Mouse (Mus musculus) layer of hippocampus, adult 9-10 months (tissue): ENCODE data around the gene Elmod3.
A peak's percentile ranks its signal among the peaks of the same experiment; 100 is the strongest.

Experiments
- DNase-seq: peaks from one replicate; pipeline ENCODE4 v3.0.0; 2022; ENCODE audit warnings: low spot score

Elmod3 gene

DNA sequence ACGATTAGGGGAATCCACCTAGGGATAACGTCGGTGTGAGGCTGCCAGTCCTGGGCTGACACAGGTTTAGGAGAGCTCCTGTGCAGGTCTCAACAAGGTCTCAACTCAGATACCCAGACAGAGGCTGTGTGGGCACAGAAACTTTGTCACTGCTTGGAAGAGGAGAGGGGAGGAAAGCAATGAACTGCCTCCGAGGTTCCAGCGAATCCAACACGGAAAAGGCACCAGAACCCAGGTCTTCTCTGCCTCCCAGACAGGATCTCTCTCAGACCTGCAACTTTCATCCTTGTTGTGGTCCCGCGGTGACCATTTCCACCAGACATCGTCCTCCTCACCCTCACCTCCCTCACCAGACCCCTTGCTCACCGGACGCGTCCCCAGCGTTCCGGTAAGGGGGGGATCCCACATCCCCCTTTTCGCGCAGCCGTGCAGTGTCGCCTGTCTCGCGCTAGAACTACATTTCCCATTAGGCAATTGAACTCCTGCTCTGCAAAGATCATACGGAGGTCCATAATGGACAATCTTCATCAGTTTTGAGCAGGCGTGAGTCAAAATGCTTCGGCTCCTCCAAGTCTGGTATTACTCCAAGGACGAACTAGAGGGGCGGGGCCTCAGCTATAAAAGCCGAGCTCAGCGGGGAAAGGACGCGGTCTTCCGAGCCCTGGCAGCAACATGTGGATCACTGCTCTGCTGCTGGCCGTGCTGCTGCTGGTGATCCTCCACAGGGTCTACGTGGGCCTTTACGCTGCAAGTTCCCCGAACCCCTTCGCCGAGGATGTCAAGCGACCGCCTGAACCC lies at the start of gene Elmod3, which contains the start of gene Retsat:
Elmod3 (minus strand) TSS at position 458 of the 798 bp plus-strand sequence.
Retsat (plus strand) TSS at position 520 of the 798 bp plus-strand sequence.
- peak; percentile 96 for DNase-seq

DNA sequence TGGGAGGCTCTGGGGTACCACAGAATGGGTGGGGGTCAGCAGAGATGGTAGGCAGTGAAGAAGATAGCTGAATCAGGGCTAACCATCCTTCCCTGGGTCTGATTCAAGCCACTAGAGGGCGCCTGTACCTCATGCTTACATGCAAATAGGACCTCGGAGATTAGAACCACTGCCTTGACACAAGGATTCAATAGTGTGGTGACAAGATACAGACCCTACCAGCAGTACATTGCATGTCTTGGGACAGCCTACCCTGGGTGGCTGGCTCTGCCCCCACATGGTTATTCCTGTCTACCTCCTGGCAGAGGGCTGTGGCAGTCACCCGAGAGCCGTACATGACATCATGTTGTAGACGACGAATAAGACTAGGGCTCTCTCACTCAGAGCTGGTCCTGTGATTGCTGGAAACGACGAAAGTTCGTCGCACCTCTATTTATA lies 49.2 kb upstream of the Elmod3 start:
- peak; percentile 70 for DNase-seq

DNA sequence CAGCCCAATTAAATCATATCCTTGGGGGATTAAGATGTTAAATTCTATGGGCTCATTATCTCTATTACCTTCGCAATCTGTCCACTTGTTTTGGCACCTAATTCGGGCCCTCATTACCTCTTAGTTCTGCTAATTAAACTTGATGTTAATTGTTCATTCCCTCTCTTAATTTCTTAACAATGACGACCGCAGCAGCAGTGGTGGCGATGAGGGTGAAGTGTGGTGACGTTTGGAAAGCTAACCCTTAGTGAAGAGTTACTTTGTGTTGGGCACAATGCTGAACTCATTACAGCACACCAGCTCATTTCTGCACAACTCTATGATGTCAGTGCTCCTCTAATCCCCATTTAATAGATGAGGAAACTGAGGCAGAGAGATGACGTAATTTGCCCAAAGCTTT lies 47.2 kb upstream of the Elmod3 start:
- no peak for DNase-seq

DNA sequence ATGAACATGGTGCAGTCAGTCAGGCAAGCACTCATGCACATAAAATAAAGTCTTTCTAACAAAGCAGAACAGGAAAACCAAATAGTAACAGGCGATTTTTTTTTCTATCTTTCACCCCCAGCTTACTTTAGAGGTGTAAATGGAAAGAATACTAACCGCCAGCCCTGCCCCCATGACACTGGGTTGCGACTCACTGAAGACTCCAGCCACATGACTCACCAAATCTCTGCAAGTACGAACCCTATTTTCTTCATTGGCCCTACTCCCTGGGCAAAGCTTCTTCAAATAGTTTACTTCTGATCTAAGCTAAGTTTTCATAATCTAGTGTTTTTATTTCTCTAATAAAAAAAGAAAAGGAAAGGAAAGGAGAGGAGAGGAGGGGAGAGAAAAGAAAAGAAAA lies 46.4 kb upstream of the Elmod3 start:
- no peak for DNase-seq

DNA sequence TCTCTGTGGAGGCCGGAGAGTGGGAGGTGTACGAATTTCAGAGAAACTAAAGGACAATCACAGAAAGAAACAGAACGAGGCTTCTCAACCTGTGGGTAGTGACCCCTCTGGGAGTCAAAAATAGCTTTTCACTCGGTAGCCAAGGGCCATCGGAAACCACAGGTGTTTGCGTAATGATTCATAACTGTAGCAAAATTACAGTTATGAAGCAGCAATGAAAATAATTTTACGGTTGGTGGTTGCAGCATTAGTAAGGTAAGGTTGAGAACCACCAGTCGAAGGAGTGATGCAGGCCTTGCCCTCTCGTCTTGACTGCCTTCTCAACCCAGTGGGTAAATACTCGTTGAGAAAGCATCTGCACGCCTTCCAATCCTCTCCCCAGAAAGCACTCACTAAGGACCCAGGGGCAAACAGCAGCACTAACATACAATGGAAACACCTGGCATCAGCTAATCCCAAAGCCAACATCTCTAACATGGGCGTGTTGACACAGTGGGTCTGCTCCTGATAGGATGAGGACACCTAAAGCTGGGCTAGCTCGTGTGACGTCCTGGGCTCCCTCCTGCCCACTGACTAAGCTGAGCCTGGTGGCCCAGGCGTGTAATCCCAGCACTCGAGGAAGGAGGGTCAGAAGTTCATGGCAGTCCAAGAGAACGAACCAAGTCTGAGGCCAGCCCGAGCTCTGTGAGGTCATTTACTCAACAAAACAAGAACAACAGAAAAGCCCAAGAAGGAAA lies 43.2 kb upstream of the Elmod3 start:
- DNase-seq: no peak

DNA sequence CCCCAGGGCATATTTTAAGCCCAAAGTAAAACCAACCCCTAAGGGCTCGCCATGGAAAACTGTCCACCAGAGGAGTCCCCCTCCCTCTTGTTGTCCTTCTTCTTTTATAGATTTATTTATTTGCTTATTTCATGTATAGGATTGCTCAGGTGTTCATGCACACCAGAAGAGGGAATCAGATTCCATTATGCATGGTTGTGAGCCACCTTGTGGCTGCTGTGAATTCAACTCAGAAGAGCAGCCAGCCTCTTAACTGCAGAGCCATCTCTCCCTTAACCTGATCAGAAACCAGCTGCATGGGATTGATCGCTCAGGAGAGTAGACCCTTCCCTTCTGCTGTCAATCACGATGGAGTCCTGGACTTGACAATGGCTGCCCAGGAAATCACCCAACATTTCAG lies 38.7 kb upstream of the Elmod3 start:
- no peak for DNase-seq

DNA sequence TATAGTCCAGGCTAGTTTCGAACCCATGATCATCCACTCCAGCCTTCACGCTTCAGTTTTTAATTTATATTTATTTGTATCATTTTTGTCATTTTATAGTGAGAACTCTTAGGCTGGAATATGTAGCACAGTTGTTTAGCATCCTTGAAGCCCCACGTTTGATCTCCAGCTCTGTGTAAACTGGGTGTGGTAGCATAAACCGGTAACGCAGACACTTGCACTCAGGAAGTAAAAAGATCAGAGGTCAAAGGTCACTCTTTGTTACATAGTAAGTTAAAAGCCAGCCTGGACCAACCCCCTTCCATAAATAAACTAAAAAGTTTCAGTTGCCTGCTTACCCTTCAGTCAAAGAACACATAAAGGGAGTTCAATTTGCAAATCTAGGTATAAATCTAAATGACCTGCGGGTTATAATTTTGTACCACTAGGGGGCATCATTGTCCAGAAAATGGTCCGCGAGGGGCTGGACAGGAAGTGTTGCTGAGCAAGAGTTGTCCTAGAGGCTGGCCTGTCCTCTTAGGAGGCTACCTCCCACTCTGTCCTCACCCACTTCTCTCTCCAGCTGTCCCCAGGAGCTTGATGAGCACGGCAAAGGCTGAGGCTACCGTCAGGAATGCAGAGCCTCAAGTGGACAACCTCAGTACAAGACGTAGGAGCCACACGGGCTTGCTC lies 37.7 kb upstream of the Elmod3 start:
- DNase-seq: peak; percentile 48

DNA sequence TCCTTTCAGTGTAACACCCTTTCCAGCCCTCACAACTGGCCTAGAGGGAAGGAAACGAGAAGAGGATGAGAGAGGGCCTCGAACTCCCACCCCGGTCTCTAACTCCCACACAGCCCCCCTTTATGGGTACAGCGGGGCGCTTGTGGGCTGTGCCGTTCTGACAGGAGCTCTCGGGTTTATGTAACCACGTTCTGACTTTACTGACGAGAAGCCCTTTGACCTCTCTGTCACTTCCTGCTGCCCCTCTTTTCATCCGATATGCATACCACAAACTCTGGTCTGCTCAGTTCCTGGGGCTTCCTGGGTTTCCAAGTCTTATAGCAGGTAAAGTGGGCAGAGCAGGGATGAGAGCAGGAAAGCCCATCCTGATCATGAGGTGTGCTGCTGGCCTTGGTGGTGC lies 36.1 kb upstream of the Elmod3 start:
- no peak for DNase-seq

DNA sequence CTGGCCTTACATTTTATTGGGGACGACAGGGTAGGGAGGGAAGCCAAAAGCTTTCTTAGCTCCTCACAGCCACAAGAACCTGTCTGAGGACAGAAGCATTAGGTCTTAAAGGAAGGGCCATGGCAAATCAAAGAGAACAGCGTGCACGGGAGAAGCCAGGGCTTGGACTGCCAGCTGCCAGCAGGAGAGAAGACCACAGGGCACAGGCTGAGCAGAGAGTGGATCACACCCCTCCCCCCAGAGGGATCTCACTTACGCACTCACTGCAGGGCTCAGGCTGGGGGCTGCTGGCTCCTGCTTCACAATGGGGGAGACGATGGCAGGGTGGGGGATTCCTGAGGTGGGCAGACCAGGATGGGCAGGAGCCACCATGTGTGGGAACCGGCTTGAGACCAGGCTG lies 33.5 kb upstream of the Elmod3 start:
- DNase-seq: no peak

DNA sequence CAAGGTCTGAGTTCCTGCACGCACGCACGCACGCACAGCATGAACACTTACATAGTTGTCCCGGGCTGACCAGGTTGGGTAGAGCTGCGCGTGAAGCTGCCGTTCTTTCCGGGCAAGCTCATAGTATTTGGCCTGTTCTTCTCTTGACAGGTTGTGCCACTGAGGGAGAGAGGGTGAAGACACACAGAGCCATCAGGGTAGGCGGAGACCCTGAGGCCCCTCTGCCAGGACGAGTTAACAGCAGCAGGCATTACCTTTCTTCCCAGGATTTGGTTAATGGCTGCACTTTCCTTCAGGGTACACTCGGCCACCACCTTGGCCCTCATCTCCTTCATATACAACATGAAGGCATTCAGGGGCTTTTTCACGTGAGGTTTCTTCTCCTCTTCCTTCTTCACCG lies 32.7 kb upstream of the Elmod3 start:
- DNase-seq: no peak

DNA sequence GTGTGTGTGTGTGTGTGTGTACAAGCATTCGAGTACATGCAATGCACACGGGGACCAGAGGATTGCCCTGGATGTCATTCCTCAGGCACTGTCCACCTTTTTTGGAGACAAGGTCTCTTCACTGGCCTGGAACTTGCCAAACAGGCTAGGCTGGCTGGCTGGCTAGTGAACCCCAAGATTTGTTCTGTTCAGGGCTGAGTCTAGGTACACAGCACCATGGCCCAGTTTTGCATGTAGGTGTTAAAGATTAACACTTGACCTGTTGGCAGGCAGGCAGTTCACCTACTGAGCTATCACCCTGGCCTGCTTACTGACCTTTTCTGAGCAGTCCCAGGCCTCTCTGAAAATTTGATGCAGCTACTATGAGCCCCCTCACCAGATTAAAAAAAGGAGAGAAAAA lies 32.2 kb upstream of the Elmod3 start:
- DNase-seq: no peak

DNA sequence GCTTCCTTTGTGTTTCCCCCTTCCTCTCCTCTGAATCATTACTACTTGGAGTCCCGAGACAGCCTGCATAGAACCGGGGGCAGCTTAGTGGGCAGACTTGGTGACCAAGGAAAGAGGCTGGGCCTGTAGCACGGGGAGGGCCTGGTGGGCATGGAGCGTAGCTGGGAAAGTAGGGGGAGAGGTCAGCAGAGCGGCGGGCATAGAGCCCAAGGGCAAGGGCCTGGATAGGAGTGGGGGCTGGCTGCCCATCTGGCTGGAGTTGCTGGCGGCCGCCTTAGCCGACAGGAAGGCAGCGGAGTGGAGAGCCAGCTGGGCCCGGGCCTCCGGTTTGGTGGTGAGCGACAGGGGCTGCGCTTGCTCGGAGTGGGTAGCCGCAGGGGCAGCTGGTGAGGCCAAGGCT lies 29.1 kb upstream of the Elmod3 start:
- DNase-seq: no peak

DNA sequence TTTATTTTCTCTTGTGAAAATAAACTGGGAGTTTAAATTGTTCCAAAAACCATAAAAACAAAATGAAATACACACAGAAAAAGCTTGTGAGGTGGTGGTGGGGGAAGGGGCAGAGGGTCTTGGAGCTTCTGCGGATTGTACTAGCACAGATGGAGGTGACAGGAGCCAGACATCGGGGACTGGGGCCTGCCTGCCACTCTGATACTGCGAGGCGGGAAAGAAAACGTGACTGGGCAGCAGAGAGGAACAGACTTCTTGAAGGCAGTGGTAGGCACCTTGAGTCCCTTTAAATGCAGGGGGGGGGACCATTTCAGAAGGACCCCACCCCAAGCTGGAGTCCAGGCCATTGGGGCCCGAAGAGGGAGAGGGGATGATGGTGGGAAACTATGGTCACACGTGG lies 28.2 kb upstream of the Elmod3 start:
- DNase-seq: no peak

DNA sequence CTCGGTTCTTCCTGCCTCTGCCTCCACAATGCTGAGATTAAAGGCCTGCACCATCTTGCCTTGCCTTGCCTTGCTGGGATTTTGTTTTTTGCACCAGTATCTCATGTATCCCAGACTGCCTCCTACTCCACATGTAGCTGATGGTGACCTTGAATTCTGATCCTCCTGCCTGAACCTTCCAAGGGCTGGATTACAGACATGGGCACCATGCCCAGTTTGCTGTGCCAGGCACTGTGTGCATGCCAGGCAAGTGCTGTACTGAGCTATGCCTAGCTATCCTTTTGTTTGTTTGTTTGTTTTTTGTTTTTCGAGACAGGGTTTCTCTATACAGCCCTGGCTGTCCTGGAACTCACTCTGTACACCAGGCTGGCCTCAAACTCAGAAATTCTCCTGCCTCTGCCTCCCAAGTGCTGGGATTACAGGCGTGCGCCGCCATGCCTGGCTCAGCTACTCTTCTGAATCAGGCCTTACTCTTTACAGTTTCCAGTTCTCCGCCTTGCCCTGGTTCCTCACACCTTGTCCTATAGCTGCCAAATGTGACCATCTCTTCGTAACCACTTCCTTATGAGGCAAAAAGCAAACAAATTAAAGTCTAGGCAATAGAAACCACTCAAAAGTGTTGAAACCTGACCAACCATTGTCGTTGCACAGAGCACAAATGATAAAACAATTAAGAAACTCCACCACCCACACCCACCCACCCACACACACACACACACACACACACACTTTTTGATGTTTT lies 25.6 kb upstream of the Elmod3 start:
- no peak for DNase-seq

DNA sequence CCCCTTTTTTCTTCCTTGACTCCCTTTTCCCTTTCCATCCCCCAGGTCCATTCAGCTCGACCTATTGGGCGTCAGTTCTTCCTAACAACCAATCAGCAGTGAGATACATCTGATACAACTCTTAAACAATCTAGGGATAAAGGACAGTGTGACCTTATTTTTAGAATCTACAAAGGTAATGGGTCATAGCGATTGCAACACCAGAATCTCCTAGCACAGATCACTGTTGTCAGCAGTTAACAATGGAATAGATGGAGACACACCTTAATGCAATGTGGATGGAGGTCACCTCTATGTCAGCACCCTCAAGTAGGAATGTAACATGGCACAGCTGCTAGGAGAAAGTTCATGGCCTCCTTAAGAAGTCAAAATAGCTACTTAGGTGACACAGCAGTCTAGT lies 24.7 kb upstream of the Elmod3 start:
- DNase-seq: no peak

DNA sequence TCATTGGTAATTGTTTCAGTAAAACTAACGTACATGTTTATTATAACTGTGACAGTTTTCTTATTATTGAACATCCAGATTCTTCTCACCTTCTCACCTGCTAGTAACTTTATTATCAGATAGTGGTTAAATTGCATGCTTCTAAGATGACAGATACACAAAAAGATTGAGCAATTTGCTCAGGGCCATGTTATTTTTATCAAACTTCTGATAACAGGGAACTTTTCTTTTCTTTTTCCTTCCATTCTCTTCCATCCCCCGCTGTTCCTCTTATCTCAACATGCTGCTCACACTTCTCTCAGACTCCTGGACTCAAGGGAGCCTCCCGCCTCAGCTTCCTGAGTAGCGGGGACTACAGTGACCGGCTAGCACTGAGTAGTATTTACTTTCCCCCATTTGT lies 22.7 kb upstream of the Elmod3 start:
- no peak for DNase-seq

DNA sequence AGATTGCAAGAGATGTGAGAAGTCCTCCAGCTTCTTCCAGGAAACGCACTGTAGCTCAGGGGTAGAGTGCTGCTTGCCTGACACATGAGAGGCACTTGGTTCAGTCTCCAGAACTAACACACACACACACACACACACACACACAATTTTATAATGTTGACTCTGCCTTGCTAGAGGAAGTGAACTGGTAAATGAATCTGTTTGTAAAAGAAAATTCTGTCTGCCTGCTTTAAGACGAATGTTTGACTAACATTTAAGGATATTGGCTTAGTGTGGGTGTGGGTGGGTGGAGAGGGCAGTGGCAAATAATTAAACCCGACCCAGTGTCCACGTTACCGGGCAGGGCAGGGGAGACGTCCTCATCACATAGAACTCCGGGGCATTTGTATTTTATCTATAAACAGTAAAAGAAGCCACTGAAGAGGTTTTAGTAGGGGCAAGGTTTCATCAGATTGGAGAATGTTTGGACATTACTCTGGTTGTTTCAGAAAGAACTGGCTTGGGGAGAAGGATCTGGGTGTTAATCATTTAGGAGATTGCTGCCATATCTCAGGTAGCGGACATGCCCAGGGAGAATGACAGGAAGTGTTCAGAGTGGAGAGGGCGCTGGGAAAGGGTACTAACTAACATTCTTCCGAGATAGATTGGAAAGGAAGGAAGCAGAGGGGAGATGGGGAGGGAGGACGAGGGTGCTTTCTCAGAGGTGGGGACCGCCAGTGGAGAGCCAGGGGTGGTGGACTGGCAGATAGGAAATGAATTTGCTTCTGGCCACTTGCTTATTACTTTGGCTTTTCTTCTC lies 21.7 kb upstream of the Elmod3 start:
- no peak for DNase-seq

DNA sequence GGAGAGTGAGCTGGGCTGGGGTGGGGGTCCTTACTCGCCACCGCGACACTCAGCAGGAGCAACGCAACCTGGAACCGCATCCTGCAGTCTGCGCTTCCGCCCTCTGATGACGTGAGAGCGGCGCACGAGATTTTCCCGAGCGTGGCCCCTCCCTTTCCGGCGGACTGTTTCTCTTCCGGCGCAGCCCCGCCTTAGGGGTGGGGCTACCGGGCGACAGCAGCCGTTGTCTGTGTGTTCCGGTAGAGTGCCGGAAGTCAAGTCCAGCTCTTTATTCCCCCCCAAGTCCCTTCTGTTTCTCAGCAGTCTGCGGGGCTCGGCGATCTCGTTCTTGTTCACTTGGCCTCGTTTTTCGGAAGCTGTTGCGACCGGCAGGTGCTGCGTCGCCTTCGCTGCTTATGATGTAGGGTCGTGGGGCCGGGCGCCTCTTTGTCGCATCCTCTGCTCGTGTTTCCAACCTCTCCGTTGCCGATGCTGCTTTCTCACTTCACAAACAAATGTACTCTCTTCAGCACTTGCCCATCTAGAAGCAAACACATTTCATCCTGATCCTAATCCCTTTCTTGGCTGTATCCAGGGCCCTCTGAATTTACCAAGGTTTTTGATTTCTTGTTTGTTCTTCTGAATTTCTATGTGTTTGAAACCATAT lies 18.6 kb upstream of the Elmod3 start, which contains the start of gene Tgoln1:
Tgoln1 (minus strand) TSS at position 358 of the 646 bp plus-strand sequence.
- DNase-seq: peak; percentile 71

DNA sequence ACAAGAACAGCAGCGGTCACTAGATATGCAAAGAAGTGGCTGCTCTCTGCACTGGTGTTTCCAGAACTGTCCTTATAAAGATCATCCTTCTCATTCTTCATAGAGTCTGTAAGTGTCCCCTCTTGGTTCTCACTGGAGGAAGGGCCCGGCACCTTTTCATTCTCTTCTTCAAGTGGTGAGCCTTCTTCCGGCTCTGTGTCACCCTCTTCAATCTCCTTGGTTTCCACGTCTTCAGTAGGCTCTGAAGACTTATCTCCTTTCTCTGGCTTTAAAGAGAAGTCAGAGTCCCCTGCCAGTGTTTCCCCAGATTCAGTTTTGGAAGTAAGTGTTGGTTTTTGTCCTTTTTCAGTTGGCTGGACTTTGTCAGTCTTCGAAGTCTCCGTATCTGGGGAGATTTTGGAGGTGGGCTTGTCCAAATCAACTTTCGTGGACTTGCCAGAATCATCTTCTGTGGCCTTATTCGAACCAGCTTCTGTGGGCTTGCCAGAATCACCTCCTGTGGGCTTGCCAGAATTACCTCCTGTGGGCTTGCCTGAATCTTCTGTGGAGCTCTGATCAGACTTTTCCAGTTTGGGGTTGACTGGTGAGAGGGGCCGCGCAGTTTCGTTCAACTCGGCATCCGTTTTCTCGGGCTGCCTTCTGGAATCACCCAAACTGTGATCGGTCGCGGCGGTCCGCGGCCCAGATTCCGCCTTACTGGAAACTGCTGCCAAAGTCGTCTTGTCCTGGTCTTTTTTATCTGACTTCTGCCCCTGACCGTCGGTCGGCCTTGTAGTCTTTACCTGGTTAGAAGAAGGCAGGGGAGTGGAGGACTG lies 17.6 kb upstream of the Elmod3 start:
- no peak for DNase-seq

DNA sequence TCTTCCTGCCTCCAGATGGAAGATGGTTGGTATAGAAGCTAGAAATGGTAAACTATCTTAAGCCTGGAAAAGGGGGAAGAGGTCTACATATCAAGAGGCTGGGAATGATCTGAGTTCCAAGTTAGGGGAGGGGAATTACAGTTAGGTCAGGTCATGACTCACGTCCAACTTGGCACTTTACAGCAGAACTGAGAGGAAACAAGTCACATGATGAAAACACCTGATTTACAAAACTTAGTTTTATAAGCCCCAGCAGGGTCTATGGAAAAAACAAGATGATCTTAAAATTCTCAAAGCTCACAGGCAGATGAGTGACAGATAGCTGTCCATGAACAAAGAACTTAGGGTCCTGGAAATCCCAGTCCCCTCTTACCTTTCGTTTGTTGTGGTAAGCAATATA lies 16.9 kb upstream of the Elmod3 start:
- no peak for DNase-seq
